Mouse (Mus musculus) retina, embryonic 14.5 days (tissue): Measurements from ENCODE around the gene Sp2.
A peak's percentile ranks its signal among the peaks of the same experiment; 100 is the strongest.

Experiments
- DNase-seq: peaks from one replicate; pipeline ENCODE4 v3.0.0-alpha.2; 2015; ENCODE audit warnings: low spot score

Gene Sp2

GRCm38 (mm10) chr11:96995836-96996772 is 13.3 kb upstream of the Sp2 start:
- no peak for DNase-seq

- DNase-seq: no peak
Observed at GRCm38 (mm10) chr11:96995031-96995430, 12.3 kb upstream of the Sp2 start.

- DNase-seq: no peak
Observed at GRCm38 (mm10) chr11:96992722-96993311, 10.1 kb upstream of the Sp2 start.

- no peak for DNase-seq
Observed at GRCm38 (mm10) chr11:96991501-96991900, 8.7 kb upstream of the Sp2 start.

GRCm38 (mm10) chr11:96987873-96988655 is 5.3 kb upstream of the Sp2 start:
- DNase-seq: peak; percentile 32

GRCm38 (mm10) chr11:96986463-96986862 is 3.7 kb upstream of the Sp2 start:
- no peak for DNase-seq

- no peak for DNase-seq
Observed at GRCm38 (mm10) chr11:96984903-96985302, 2.1 kb upstream of the Sp2 start.

- peak; percentile 92 for DNase-seq
Observed at GRCm38 (mm10) chr11:96982355-96982754, 404 bp downstream of the Sp2 start.

- no peak for DNase-seq
Observed at GRCm38 (mm10) chr11:96981461-96981860, 1.3 kb downstream of the Sp2 start.

- DNase-seq: no peak
Observed at GRCm38 (mm10) chr11:96980021-96980420, 2.7 kb downstream of the Sp2 start.

- DNase-seq: no peak
Observed at GRCm38 (mm10) chr11:96979329-96979728, 3.4 kb downstream of the Sp2 start.

- DNase-seq: no peak
Observed at GRCm38 (mm10) chr11:96978401-96979246, 4.1 kb downstream of the Sp2 start.

GRCm38 (mm10) chr11:96977606-96978400 is 5.0 kb downstream of the Sp2 start:
- peak; percentile 100 for DNase-seq

GRCm38 (mm10) chr11:96976911-96977591 is 5.7 kb downstream of the Sp2 start:
- DNase-seq: peak; percentile 87

GRCm38 (mm10) chr11:96976379-96976687 is 6.4 kb downstream of the Sp2 start:
- no peak for DNase-seq

- no peak for DNase-seq
Observed at GRCm38 (mm10) chr11:96975511-96976378, 7.0 kb downstream of the Sp2 start.

- DNase-seq: no peak
Observed at GRCm38 (mm10) chr11:96974813-96975212, 7.9 kb downstream of the Sp2 start.

GRCm38 (mm10) chr11:96973426-96973964 is 9.3 kb downstream of the Sp2 start:
- no peak for DNase-seq

GRCm38 (mm10) chr11:96972906-96973305 is 9.9 kb downstream of the Sp2 start:
- no peak for DNase-seq
